Mouse (Mus musculus) stomach, embryonic 14.5 days (tissue): Measurements from ENCODE around the gene Btbd35f6. TPM values are rescaled to one million over a fixed set of nuclear protein-coding genes. Genes with fewer than 3 reads are reported as not detected.
"Not testable (repeated sequence)": the region's sequence is repeated elsewhere in the genome, so short reads cannot be mapped to it uniquely, and the experiment has no call there.

Experiments used
- ATAC-seq: fragments of 200-750 bp; cut with Nextera tagmentation; 2 replicates; pipeline ENCODE4 v1.8.0; 2017; ENCODE audit warnings: low read depth, moderate TSS enrichment; ENCODE audit not compliant: insufficient number of reproducible peaks, insufficient read depth, low FRiP score
- H3K27ac ChIP-seq: fragments of 300-500 bp; sonication (generic); 2 replicates; pipeline ENCODE4 v1.5.1; 2014; ENCODE audit warnings: mild to moderate bottlenecking, low read length, moderate library complexity, mixed read lengths
- H3K27me3 ChIP-seq: fragments of 300-500 bp; sonication (generic); 2 replicates; pipeline ENCODE4 v1.6.1; 2014; ENCODE audit warnings: low read length, control low read depth, mixed read lengths; ENCODE audit not compliant: control insufficient read depth, insufficient read depth
- H3K36me3 ChIP-seq: fragments of 300-500 bp; sonication (generic); 2 replicates; pipeline ENCODE4 v1.6.1; 2014; ENCODE audit warnings: mild to moderate bottlenecking, control low read depth, low read length, moderate library complexity, mixed read lengths; ENCODE audit not compliant: control insufficient read depth, insufficient read depth
- H3K4me1 ChIP-seq: fragments of 300-500 bp; sonication (generic); 2 replicates; pipeline ENCODE4 v1.6.1; 2014; ENCODE audit warnings: low read length, control low read depth, mixed read lengths; ENCODE audit not compliant: control insufficient read depth, insufficient read depth
- H3K4me2 ChIP-seq: fragments of 300-500 bp; sonication (generic); replicated peaks from 2 replicates; pipeline ENCODE4 v1.6.1; 2014; ENCODE audit warnings: low read depth, low read length, control low read depth
- H3K4me3 ChIP-seq: fragments of 300-500 bp; sonication (generic); 2 replicates; pipeline ENCODE4 v1.5.1; 2014; ENCODE audit warnings: low read depth, low read length, control low read depth
- H3K9ac ChIP-seq: fragments of 300-500 bp; sonication (generic); replicated peaks from 2 replicates; pipeline ENCODE4 v1.6.1; 2014; ENCODE audit warnings: low read depth, mild to moderate bottlenecking, control low read depth, low read length, moderate library complexity, mixed read lengths
- H3K9me3 ChIP-seq: fragments of 300-500 bp; sonication (generic); 2 replicates; pipeline ENCODE4 v1.6.1; 2016; ENCODE audit warnings: low read depth, low read length, control low read depth; ENCODE audit not compliant: control insufficient read depth
- WGBS: fragments of 180-500 bp; shearing (Covaris S2); extraction: QIAGEN DNeasy Blood & Tissue Kit; methylation state at CpG from one replicate; pipeline ENCODE4 v1.1.7; 2014; 5-methylcytosine and 5-hydroxymethylcytosine counted together
- polyA plus RNA-seq: library from polyadenylated mRNA; unstranded; fragments of >200 nt; fragmentation: Nextera tagmentation; extraction: Ambion mirVana; gene quantifications from 2 replicates; pipeline ENCODE4 v1.2.1, GENCODE M21; 2014

Gene Btbd35f6
- not detected in 2 replicates for polyA plus RNA-seq

DNA sequence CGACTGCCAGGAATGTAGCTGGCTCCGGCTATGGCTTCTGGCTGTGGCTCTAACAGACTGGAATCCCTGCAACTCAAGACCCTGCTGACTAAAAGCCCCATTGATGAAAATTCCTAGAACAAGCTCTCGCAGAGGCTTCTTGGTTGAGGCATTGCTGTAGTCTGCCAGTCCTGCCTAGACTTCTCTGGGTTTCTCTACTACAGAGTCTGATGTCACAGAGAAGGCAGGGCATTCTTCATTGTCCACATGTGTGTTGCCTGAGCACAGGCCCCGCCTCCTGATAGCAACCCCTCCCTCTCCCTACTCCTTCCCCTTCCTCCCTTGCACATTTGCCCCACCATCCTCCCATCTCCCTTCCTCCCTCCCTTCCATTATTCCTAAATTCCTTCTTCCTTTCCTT lies at the start of gene Btbd35f6:
Gene Btbd35f6 (minus strand): TSS at position 101 of the 400 bp plus-strand sequence.
- not testable (repeated sequence) for H3K4me3 ChIP-seq, H3K27me3 ChIP-seq, H3K9ac ChIP-seq, H3K4me2 ChIP-seq, H3K9me3 ChIP-seq, H3K4me1 ChIP-seq, H3K36me3 ChIP-seq, H3K27ac ChIP-seq, ATAC-seq
- WGBS, result 17% methylated on average over 1 of the region's 4 CpGs

DNA sequence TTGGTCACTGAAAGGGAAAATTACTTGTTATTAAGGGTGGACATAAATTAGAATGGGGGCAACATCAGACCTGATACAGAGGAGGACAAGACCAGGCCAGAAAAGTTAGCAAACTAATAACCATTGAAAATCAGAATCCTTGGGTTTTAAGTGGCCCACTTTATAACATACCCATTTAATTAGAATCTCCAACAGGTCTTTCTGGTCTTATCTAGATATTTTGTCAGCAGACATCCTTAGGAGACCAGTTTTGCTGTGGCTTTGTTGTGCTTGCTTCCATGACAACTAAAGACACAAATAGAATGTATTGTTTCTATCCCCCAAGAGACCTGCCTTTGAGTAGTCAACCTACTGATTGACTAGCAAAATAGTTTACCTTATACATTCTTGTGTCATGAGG lies 30.4 kb upstream of the Btbd35f6 start, which contains the start of gene Gm21870:
Gene Gm21870 (minus strand): TSS at position 101 of the 400 bp plus-strand sequence.
- H3K9me3 ChIP-seq, ATAC-seq, H3K36me3 ChIP-seq: not testable (repeated sequence)

DNA sequence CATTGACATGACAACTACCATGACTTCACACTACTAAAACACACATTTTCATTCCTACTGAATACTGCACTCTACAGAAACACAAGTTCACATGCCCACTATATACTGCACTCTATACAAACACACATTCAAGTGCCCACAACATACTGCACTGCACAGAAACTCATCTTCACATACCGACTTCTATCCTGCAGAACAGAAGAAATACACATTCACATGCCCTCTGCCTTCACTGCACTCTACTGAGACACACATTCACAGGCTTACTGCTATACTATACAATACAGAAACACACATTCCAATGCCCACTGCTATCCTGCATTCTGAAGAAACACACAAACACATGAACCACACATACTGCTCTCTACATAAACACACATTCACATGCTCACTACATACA lies 26.1 kb downstream of the Btbd35f6 start:
- not testable (repeated sequence) for H3K9me3 ChIP-seq, ATAC-seq

More for the DNA sequence above, 30.4 kb upstream of the Btbd35f6 start, which contains the start of gene Gm21870:
- H3K4me2 ChIP-seq, H3K27me3 ChIP-seq, H3K27ac ChIP-seq, H3K9ac ChIP-seq, H3K4me3 ChIP-seq, H3K4me1 ChIP-seq: not testable (repeated sequence)

DNA sequence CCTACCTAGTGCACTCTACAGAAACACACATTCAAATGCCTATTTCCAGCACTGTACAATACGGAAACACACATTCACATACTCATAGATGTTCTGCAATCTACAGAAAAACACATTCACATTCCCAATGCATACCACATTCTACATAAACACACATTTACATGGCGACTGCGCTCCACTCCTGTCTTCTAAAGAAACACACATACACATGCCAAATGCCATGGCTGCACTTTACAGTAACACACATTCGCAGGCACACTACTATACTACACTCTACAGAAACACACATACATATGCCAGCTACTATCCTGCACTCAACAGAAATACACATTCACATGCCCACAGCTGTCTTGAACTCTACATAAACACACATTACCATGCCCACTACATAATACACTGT lies 28.1 kb downstream of the Btbd35f6 start:
- H3K4me2 ChIP-seq, H3K9me3 ChIP-seq, H3K27ac ChIP-seq, H3K4me3 ChIP-seq, H3K9ac ChIP-seq, H3K4me1 ChIP-seq, ATAC-seq, H3K36me3 ChIP-seq, H3K27me3 ChIP-seq: not testable (repeated sequence)
- WGBS, result 79% methylated on average over 4 of the region's 4 CpGs

More for the DNA sequence above, 26.1 kb downstream of the Btbd35f6 start:
- not testable (repeated sequence) for H3K36me3 ChIP-seq, H3K4me1 ChIP-seq, H3K27me3 ChIP-seq, H3K4me2 ChIP-seq, H3K4me3 ChIP-seq, H3K27ac ChIP-seq, H3K9ac ChIP-seq
- no CpG with 5 or more reads among the region's 1 CpGs for WGBS

DNA sequence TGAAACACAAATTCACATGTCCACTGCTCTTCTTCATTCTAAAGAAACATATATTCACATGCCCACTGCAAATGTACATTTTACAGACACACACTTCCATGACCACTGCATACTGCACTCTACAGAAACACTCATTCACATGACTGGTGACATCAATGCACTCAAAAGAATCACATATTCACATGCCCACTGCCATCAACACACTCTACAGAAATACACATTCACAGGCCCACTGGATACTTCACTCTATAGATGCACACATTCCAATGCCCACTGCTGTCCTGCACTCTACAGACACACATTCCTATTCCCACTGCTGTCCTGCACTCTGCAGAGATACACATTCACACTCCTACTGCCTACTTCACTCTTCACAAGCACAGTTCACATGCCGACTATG lies 30.0 kb downstream of the Btbd35f6 start:
- H3K36me3 ChIP-seq, H3K27me3 ChIP-seq, H3K9ac ChIP-seq, H3K9me3 ChIP-seq, H3K4me3 ChIP-seq, ATAC-seq, H3K4me2 ChIP-seq, H3K4me1 ChIP-seq, H3K27ac ChIP-seq: not testable (repeated sequence)
- no CpG with 5 or more reads among the region's 1 CpGs for WGBS

DNA sequence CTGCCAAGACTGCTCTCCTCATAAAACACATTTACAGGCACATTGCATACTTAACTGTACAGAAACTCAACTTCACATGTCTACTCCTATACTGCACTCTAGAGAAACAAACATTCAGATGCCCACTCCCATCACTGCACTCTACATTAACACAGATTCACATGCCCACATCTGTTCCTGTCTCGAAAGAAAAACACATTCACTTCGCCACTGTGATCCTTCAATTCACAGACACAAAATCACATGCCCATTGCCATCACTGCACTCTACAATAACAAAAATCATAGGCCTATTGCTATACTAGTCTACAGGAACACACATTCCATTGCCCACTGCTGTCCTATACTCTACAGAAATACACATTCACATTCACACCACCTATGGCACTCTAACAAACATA lies 30.9 kb downstream of the Btbd35f6 start:
- WGBS, result 88% methylated on average over 2 of the region's 2 CpGs

More for the DNA sequence above, 30.9 kb downstream of the Btbd35f6 start:
- not testable (repeated sequence) for H3K4me2 ChIP-seq, H3K4me3 ChIP-seq, H3K27me3 ChIP-seq, ATAC-seq, H3K27ac ChIP-seq, H3K9ac ChIP-seq, H3K4me1 ChIP-seq, H3K36me3 ChIP-seq, H3K9me3 ChIP-seq

Other genes starting within 250 kb of the Btbd35f6 start
- gene Gm21870, start 30.3 kb upstream of the Btbd35f6 start, polyA plus RNA-seq, result not detected in 2 replicates
- gene Btbd35f9, start 205.0 kb upstream of the Btbd35f6 start, polyA plus RNA-seq, result not detected in 2 replicates